Mouse (Mus musculus) myocyte (in vitro differentiated cells): ENCODE data around the gene Casp7.

Source experiments
- CEBPB ChIP-seq: IDR thresholded peaks from 2 replicates; pipeline ENCODE4 v1.6.1; 2011; ENCODE audit warnings: mild to moderate bottlenecking, moderate library complexity; ENCODE audit not compliant: poor library complexity, insufficient read depth, severe bottlenecking
- E2F4 ChIP-seq: IDR thresholded peaks from one replicate; pipeline ENCODE4 v1.6.1; 2011; ENCODE audit warnings: mild to moderate bottlenecking, control low read depth, moderate library complexity; ENCODE audit not compliant: insufficient read depth
- MAX ChIP-seq: IDR thresholded peaks from one replicate; pipeline ENCODE4 v1.6.1; 2011; ENCODE audit warnings: low read depth, mild to moderate bottlenecking, control low read depth
- MYOD1 ChIP-seq, 3 experiments: IDR thresholded peaks; one replicate each; pipeline ENCODE4 v1.6.1; 2011; ENCODE audit warnings: control low read depth in 2 of 3, low read depth in 2 of 3, mild to moderate bottlenecking in 2 of 3, moderate library complexity in 1 of 3; ENCODE audit not compliant: insufficient read length in 2 of 3, control insufficient read depth in 1 of 3
- MYOG ChIP-seq, 3 experiments: IDR thresholded peaks; one replicate each; pipeline ENCODE4 v1.6.1; 2011; ENCODE audit warnings: control low read depth in 2 of 3, low read depth in 2 of 3, mild to moderate bottlenecking in 2 of 3; ENCODE audit not compliant: insufficient read length in 2 of 3, control insufficient read depth in 1 of 3, insufficient read depth in 1 of 3
- POLR2A ChIP-seq: IDR thresholded peaks from one replicate; pipeline ENCODE4 v1.6.1; 2011; ENCODE audit warnings: low read depth, mild to moderate bottlenecking, control low read depth, moderate library complexity; ENCODE audit not compliant: insufficient read length
- POLR2AphosphoS2 ChIP-seq: IDR thresholded peaks from one replicate; pipeline ENCODE4 v1.6.1; 2011; ENCODE audit warnings: low read depth, control low read depth; ENCODE audit not compliant: insufficient read length
- REST ChIP-seq: IDR thresholded peaks from one replicate; pipeline ENCODE4 v1.6.1; 2011; ENCODE audit warnings: mild to moderate bottlenecking, control low read depth, moderate library complexity; ENCODE audit not compliant: insufficient read depth, insufficient read length
- TCF12 ChIP-seq: IDR thresholded peaks from one replicate; pipeline ENCODE4 v1.6.1; 2011; ENCODE audit warnings: mild to moderate bottlenecking, control low read depth; ENCODE audit not compliant: poor library complexity, insufficient read depth, severe bottlenecking
- USF1 ChIP-seq: IDR thresholded peaks from one replicate; pipeline ENCODE4 v1.6.1; 2011; ENCODE audit warnings: low read depth, mild to moderate bottlenecking, control low read depth, moderate library complexity

GRCm38 (mm10) chr19:56438357-56439071 is 41.6 kb downstream of the Casp7 start:
- TF ChIP-seq POLR2A (no peak), MAX (no peak), E2F4 (no peak), USF1 (no peak), MYOG (IDR thresholded peaks at IDR 0.05; ENCODE audit: control insufficient read depth in 1 of 3, insufficient read depth in 1 of 3, insufficient read length in 2 of 3, low read depth in 2 of 3) (no peak), TCF12 (no peak), POLR2AphosphoS2 (no peak), REST (no peak), CEBPB (no peak), MYOD1 (IDR thresholded peaks at IDR 0.05; ENCODE audit: control insufficient read depth in 1 of 3, insufficient read length in 2 of 3, low read depth in 2 of 3) (no peak)
